Mouse (Mus musculus) cerebellum, postnatal 4 days (tissue): ENCODE results near the gene Dnase1l2.

Experiments used
- DNase-seq, 2 experiments: peaks; one replicate each; pipeline ENCODE4 v3.0.0; 2022; ENCODE audit warnings: low spot score in 2 of 2, mixed read lengths in 1 of 2

Dnase1l2 gene

GRCm38 (mm10) chr17:24442632-24443155, at the start of gene Dnase1l2:
Gene Dnase1l2 (minus strand): TSS chr17:24443105.
- no peak for DNase-seq

- no peak for DNase-seq
These were observed 47.5 kb upstream of the Dnase1l2 start for GRCm38 (mm10) chr17:24490399-24490798.

GRCm38 (mm10) chr17:24489265-24490030, 46.5 kb upstream of the Dnase1l2 start:
- peak in 1 of 2 experiments; percentile 16 for DNase-seq

GRCm38 (mm10) chr17:24488662-24489264, 45.9 kb upstream of the Dnase1l2 start:
- DNase-seq, result peak in 1 of 2 experiments; percentile 55

GRCm38 (mm10) chr17:24488186-24488661, 45.3 kb upstream of the Dnase1l2 start, which contains the start of gene Caskin1:
Gene Caskin1 (plus strand): TSS chr17:24488601.
- peak in 1 of 2 experiments; percentile 59 for DNase-seq

- DNase-seq, result peak; percentile 31 to 70
These were observed 42.4 kb upstream of the Dnase1l2 start for GRCm38 (mm10) chr17:24485090-24485860.

- DNase-seq, result no peak
These were observed 40.6 kb upstream of the Dnase1l2 start for GRCm38 (mm10) chr17:24483495-24483894.

GRCm38 (mm10) chr17:24481027-24481815, 38.3 kb upstream of the Dnase1l2 start:
- no peak for DNase-seq

GRCm38 (mm10) chr17:24480201-24480826, 37.4 kb upstream of the Dnase1l2 start:
- no peak for DNase-seq

- no peak for DNase-seq
These were observed 36.5 kb upstream of the Dnase1l2 start for GRCm38 (mm10) chr17:24479431-24479830.

GRCm38 (mm10) chr17:24478663-24479380, 35.9 kb upstream of the Dnase1l2 start, which contains the start of gene Mlst8:
Gene Mlst8 (minus strand): TSS chr17:24479078.
- peak; percentile 95 to 98 for DNase-seq

GRCm38 (mm10) chr17:24477985-24478600, 35.2 kb upstream of the Dnase1l2 start:
- no peak for DNase-seq

GRCm38 (mm10) chr17:24477053-24477984, 34.4 kb upstream of the Dnase1l2 start:
- DNase-seq, result no peak

- no peak for DNase-seq
These were observed 33.3 kb upstream of the Dnase1l2 start for GRCm38 (mm10) chr17:24476022-24476776.

GRCm38 (mm10) chr17:24475586-24475985, 32.7 kb upstream of the Dnase1l2 start:
- DNase-seq, result no peak

- no peak for DNase-seq
These were observed 31.7 kb upstream of the Dnase1l2 start for GRCm38 (mm10) chr17:24474557-24474956.

GRCm38 (mm10) chr17:24473612-24474275, 30.8 kb upstream of the Dnase1l2 start, which contains the start of gene Bricd5:
Gene Bricd5 (plus strand): TSS chr17:24473884.
- no peak for DNase-seq
